Mouse (Mus musculus) right cerebral cortex, postnatal 10 days (tissue): ENCODE results near the gene Fis1.

ENCODE experiments used
- DNase-seq, 2 experiments: peaks; one replicate each; pipeline ENCODE4 v3.0.0; 2021; ENCODE audit warnings: low spot score in 2 of 2

The Fis1 gene

GRCm38 (mm10) chr5:136967592-136967991, 14.5 kb downstream of the Fis1 start:
- no peak for DNase-seq

GRCm38 (mm10) chr5:136970703-136971102, 17.6 kb downstream of the Fis1 start:
- DNase-seq: no peak

GRCm38 (mm10) chr5:136973670-136974069, 20.6 kb downstream of the Fis1 start:
- no peak for DNase-seq

- DNase-seq: no peak
Measured at GRCm38 (mm10) chr5:136977769-136978168, 24.7 kb downstream of the Fis1 start.

- DNase-seq: no peak
Measured at GRCm38 (mm10) chr5:136979762-136980161, 26.7 kb downstream of the Fis1 start.

- DNase-seq: no peak
Measured at GRCm38 (mm10) chr5:136980974-136981373, 27.9 kb downstream of the Fis1 start.

- DNase-seq: no peak
Measured at GRCm38 (mm10) chr5:136982338-136982930, 29.4 kb downstream of the Fis1 start.

- DNase-seq: no peak
Measured at GRCm38 (mm10) chr5:136984828-136985227, 31.8 kb downstream of the Fis1 start.

GRCm38 (mm10) chr5:136986695-136987137, 33.6 kb downstream of the Fis1 start, which contains the start of gene Plod3:
Gene Plod3, plus strand, starts transcription at chr5:136987019.
- DNase-seq: peak; percentile 99

- DNase-seq: peak; percentile 84 to 88
Measured at GRCm38 (mm10) chr5:136987138-136987933, 34.3 kb downstream of the Fis1 start.

- DNase-seq: peak in 1 of 2 experiments; percentile 47
Measured at GRCm38 (mm10) chr5:136987934-136988271, 34.8 kb downstream of the Fis1 start, which contains the start of gene Znhit1. Gene Znhit1, minus strand, starts transcription at chr5:136988021.

GRCm38 (mm10) chr5:136988420-136988819, 35.3 kb downstream of the Fis1 start:
- DNase-seq: peak; percentile 82

- DNase-seq: peak in 1 of 2 experiments; percentile 29
Measured at GRCm38 (mm10) chr5:136989801-136990200, 36.7 kb downstream of the Fis1 start.

- DNase-seq: no peak
Measured at GRCm38 (mm10) chr5:136999449-136999848, 46.4 kb downstream of the Fis1 start.

- no peak for DNase-seq
Measured at GRCm38 (mm10) chr5:137000612-137001011, 47.5 kb downstream of the Fis1 start.

- no peak for DNase-seq
Measured at GRCm38 (mm10) chr5:137007276-137007675, 54.2 kb downstream of the Fis1 start.

- peak in 1 of 2 experiments; percentile 65 for DNase-seq
Measured at GRCm38 (mm10) chr5:137009988-137010387, 56.9 kb downstream of the Fis1 start.

- DNase-seq: no peak
Measured at GRCm38 (mm10) chr5:137012401-137012950, 59.4 kb downstream of the Fis1 start.
